Mouse (Mus musculus) limb, embryonic 10.5 days (tissue): Measurements from ENCODE around the gene Cabp1. TPM values are rescaled to one million over a fixed set of nuclear protein-coding genes. Genes with fewer than 3 reads are reported as not detected.

Experiments used
- DNase-seq: peaks from one replicate; pipeline ENCODE4 v3.0.0-alpha.2; 2017; ENCODE audit warnings: low spot score
- H3K27ac ChIP-seq: fragments of 300-500 bp; sonication (generic); 2 replicates; pipeline ENCODE4 v1.5.1; 2016; ENCODE audit warnings: mild to moderate bottlenecking
- H3K27me3 ChIP-seq: fragments of 300-500 bp; sonication (generic); 2 replicates; pipeline ENCODE4 v1.6.1; 2016; ENCODE audit warnings: low read depth, mild to moderate bottlenecking; ENCODE audit not compliant: poor library complexity, severe bottlenecking
- H3K36me3 ChIP-seq: fragments of 300-500 bp; sonication (generic); 2 replicates; pipeline ENCODE4 v1.6.1; 2016; ENCODE audit warnings: mild to moderate bottlenecking, moderate library complexity
- H3K4me1 ChIP-seq: fragments of 300-500 bp; sonication (generic); 2 replicates; pipeline ENCODE4 v1.6.1; 2016
- H3K4me3 ChIP-seq: fragments of 300-500 bp; sonication (generic); 2 replicates; pipeline ENCODE4 v1.5.1; 2016; ENCODE audit warnings: mild to moderate bottlenecking, moderate library complexity
- H3K9me3 ChIP-seq: fragments of 300-500 bp; sonication (generic); replicated peaks from 2 replicates; pipeline ENCODE4 v1.6.1; 2016; ENCODE audit warnings: mild to moderate bottlenecking
- WGBS: fragments of 180-500 bp; shearing (Covaris S2); methylation state at CpG from one replicate; pipeline ENCODE4 v1.1.7; 2016; 5-methylcytosine and 5-hydroxymethylcytosine counted together
- polyA plus RNA-seq: library from polyadenylated mRNA; unstranded; fragments of >200 nt; fragmentation: Nextera tagmentation; extraction: Ambion mirVana; gene quantifications from 2 replicates; pipeline ENCODE4 v1.2.1, GENCODE M21; 2016

Gene Cabp1
- polyA plus RNA-seq, 1 experiment from 2014 or later: 1.9 TPM

DNA sequence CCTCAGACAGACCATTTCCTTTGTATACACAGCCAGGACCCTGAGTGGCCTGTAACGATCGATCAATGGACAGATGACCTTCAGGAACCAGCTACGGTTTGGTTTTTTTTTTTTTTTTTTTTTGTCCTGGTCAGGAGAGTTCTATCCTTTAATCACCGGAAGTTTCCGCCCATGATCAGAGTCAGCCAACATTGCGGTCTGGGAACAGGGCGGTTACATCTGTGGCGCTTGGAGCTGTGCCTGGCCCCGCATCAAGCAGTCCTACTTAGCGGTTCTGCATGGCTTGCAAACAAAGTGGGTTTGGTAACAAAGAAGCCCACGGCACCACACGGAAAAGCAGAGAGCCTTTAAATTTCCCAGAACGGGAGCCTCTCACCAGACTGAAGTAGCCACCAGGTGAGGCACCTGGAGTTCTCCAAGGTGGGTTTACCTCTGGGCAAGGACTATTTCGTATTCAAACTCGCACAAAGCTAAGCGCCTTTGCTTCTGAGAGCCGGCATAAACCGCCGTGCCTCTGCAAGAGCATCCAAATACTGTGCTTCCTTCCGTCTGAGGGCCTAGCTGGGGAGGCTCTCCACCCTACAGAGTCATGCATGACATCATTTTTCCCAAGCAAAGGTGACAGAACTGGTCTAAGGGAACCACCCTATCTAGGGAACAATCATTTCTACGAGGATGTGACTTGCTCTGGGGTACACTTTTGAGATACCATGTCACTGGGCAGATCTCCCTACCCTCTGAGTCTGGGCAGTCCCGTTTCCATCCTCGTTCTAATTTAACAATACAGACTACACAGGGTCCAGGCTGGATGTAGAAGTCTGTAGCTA lies 9.8 kb upstream of the Cabp1 start:
- Histone ChIP-seq H3K4me1 (peaks cover 24% of the 10 kb centered on the region), H3K36me3 (no peaks in the 10 kb centered on the region), H3K4me3 (peak overlapping the region; percentile 49), H3K27me3 (peaks cover 26% of the 10 kb centered on the region), H3K9me3 (no peaks in the 10 kb centered on the region), H3K27ac (peak overlapping the region; percentile 85)
- peak; percentile 50 for DNase-seq
- 17% methylated on average over 23 of the region's 23 CpGs for WGBS

- WGBS: 5% methylated on average over 12 of the region's 12 CpGs
- H3K4me1 ChIP-seq: peaks cover 53% of the 10 kb centered on the region
- H3K4me3 ChIP-seq: peak overlapping the region; percentile 80
- H3K36me3 ChIP-seq: no peaks in the 10 kb centered on the region
- peaks cover 66% of the 10 kb centered on the region for H3K27me3 ChIP-seq
- H3K9me3 ChIP-seq: no peaks in the 10 kb centered on the region
- peak overlapping the region; percentile 75; the same call in 1 of the 2 replicates for H3K27ac ChIP-seq
- DNase-seq: no peak
Measured at GRCm38 (mm10) chr5:115194626-115195221, 543 bp upstream of the Cabp1 start.

- peak; percentile 64 for DNase-seq
- H3K36me3 ChIP-seq: no peaks in the 10 kb centered on the region
- H3K27ac ChIP-seq: peak overlapping the region; percentile 75
- under 1% methylated on average over 34 of the region's 34 CpGs for WGBS
- H3K27me3 ChIP-seq: peaks cover 69% of the 10 kb centered on the region
- H3K4me3 ChIP-seq: peak overlapping the region; percentile 80
- H3K4me1 ChIP-seq: peaks cover 55% of the 10 kb centered on the region
- H3K9me3 ChIP-seq: no peaks in the 10 kb centered on the region
Measured at GRCm38 (mm10) chr5:115193226-115193625, 955 bp downstream of the Cabp1 start.

DNA sequence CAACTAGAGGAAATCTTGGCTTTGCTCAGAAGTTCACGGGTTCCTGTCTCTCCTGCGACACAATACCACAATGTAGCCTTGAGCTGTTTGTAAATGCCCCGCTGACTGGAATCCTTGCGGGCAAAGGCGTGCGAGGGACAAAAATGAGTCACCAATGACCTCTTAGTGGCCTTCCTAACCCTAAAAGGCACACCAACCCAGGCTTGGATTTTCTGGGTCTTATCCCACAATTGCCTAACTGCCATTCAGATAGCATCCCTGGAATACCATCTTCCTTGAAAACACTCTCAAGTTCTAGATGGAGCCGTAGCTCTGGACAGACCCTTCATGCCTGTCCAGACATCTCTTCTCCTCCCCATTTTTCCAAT lies 1.4 kb downstream of the Cabp1 start:
- no peaks in the 10 kb centered on the region for H3K36me3 ChIP-seq
- 12% methylated on average over 7 of the region's 7 CpGs for WGBS
- DNase-seq: no peak

DNA sequence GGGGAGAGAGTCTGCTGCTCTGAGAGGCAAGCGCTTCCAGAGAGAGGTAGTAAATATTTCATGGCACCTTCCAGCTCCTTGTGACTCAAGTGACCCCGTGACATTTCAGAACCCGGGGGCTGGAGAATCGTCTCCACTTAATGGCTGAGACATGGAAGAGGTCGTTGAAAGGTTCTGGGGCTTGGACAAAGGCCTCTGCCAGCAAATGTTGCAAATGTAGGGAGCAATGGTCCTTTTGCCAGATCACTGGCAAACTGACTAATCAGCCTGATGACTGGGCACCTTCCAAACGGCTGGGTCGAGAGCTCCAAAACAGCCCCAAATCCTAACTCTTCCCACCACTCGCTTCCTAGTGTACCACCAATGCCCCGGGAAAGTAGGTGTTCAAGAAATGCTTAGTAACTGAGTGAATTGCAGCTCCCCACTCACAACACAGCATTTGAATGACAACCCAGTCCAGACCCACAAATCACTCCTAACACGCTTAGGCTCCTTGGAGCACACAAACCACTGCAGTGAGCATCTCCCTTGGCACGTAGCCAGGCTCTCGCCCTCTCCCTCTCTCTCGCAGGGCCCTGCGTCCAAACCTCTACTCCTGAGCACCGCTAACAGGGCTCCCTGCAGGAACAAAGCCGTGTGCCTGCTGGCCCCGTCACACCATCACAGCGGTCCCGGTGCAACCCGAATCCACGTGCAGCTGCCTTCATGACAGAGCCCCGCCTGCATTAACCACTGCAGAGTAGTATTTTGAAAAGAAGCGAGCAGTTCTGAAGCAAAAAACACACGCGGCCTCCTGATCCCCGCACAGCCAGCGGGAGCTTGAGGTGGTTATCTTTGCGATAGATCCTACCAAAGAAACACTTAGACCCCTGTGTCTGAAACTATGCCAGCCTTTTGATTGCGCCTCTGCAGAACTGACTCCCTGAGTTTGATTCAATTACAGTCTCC lies 2.0 kb downstream of the Cabp1 start:
- H3K4me3 ChIP-seq: peak overlapping the region; percentile 80

More for the DNA sequence above, 1.4 kb downstream of the Cabp1 start:
- Histone ChIP-seq H3K27ac (no peak overlapping the region), H3K4me3 (peak overlapping the region; percentile 80), H3K9me3 (no peaks in the 10 kb centered on the region), H3K27me3 (peaks cover 69% of the 10 kb centered on the region), H3K4me1 (peaks cover 57% of the 10 kb centered on the region)

DNA sequence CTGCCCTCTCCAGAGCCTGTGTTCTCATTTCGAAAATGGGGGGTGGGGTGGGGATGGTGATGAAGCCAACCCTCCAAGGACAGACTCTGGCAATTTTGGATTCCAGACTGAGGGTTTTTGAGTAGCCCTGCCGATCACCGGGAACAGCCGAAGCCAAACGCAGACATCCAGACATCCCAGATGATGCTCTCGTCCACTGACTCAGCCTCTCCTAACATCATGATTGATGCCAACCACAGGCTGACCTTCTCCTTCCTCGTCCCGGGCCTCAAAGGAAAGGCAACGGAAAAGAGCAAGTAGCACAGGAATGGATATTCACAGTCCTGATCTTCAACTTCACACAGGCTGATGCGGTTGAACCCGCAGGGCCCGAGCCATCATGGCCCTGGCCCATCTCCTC lies 4.1 kb downstream of the Cabp1 start:
- 57% methylated on average over 12 of the region's 12 CpGs for WGBS
- peaks cover 84% of the 10 kb centered on the region for H3K4me1 ChIP-seq
- no peak for DNase-seq

More for the DNA sequence above, 2.0 kb downstream of the Cabp1 start:
- no peaks in the 10 kb centered on the region for H3K9me3 ChIP-seq
- H3K27ac ChIP-seq: peak overlapping the region; percentile 28; the same call in 1 of the 2 replicates
- DNase-seq: peak; percentile 55
- H3K36me3 ChIP-seq: no peaks in the 10 kb centered on the region
- WGBS: 7% methylated on average over 29 of the region's 29 CpGs
- peaks cover 69% of the 10 kb centered on the region for H3K27me3 ChIP-seq
- peaks cover 64% of the 10 kb centered on the region for H3K4me1 ChIP-seq

DNA sequence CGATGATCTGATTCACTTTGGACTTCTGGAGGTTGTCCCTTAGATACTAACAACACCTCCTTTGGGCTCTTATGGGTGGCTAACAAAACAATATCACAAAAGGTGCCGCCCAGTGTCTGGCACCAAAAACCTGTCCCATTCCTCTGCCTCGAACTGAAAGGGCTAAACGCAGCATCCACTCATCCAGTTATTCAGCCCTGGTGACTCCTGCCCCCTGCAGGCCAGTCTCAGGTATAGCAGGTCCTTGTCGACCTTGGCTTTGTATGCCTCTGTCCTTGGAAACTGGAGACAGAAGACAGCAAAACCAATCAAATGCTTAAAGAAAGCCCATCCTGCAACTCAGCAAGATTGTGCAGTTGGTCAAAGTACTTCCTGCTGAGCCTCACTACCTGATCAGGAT lies 5.4 kb downstream of the Cabp1 start:
- H3K4me3 ChIP-seq: no peak overlapping the region
- H3K27ac ChIP-seq: no peak overlapping the region
- H3K27me3 ChIP-seq: peaks cover 60% of the 10 kb centered on the region
- DNase-seq: no peak
- no peaks in the 10 kb centered on the region for H3K9me3 ChIP-seq
- H3K4me1 ChIP-seq: peaks cover 83% of the 10 kb centered on the region
- WGBS: 56% methylated on average over 5 of the region's 5 CpGs
- no peaks in the 10 kb centered on the region for H3K36me3 ChIP-seq

More for the DNA sequence above, 4.1 kb downstream of the Cabp1 start:
- Histone ChIP-seq H3K27ac (no peak overlapping the region), H3K9me3 (no peaks in the 10 kb centered on the region), H3K36me3 (no peaks in the 10 kb centered on the region), H3K4me3 (no peak overlapping the region), H3K27me3 (peaks cover 73% of the 10 kb centered on the region)

DNA sequence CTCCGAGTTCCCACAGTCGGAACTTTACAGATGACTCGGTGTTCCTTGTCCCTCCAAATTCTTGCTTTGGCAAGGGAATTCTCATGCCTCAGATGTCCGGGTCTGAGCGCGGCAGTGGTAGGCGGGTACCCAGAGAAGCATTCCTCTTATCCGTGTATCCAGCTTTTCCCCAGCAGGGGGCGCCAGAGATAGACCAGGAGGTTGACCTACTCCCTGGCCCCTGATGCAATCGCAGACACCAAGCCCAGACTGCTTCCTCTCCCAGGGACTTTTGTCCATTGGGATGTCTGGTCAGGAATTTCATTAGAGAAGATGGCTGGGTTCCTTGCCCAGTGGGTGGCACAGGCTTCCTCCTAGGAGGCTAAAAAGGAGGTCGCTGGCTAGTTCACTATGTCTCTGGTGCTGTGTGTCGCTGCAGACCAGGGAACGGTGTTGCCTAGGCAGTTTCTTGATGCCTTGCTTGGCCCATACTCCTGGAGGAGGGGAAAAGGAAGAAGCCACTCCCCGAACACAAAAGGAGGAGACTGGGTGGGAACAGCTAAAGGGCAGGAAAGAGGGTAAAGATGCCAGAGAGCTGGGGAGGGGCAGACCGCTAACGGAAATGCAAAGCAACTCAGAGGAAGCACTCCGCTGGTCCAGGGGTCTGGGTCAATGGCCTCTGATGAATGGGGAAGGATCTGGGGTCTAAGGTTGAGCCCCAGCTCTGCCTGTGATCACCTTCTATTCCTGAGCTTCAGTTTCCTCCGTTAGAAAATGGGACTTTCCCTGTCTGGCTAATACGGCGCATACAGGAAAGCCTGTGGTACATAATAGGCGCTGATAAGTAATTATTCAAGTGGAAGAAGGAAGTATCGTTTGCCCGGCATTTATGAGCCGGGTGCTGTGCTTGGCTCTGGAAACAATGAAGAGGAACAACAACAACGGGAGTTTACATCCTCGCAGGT lies 6.7 kb downstream of the Cabp1 start:
- Histone ChIP-seq H3K27me3 (peaks cover 47% of the 10 kb centered on the region), H3K4me3 (peak overlapping the region; percentile 36)
- 18% methylated on average over 26 of the region's 26 CpGs for WGBS

GRCm38 (mm10) chr5:115186371-115187073 lies 7.7 kb downstream of the Cabp1 start:
- Histone ChIP-seq H3K4me1 (peaks cover 68% of the 10 kb centered on the region), H3K36me3 (no peaks in the 10 kb centered on the region), H3K27ac (0 out of 2 replicates have a peak overlapping the region, but pooled peaks have one; percentile 5), H3K27me3 (peaks cover 37% of the 10 kb centered on the region), H3K9me3 (no peaks in the 10 kb centered on the region), H3K4me3 (peak overlapping the region; percentile 36)
- WGBS: 49% methylated on average over 17 of the region's 17 CpGs
- DNase-seq: no peak

More for the DNA sequence above, 6.7 kb downstream of the Cabp1 start:
- DNase-seq: peak; percentile 98
- Histone ChIP-seq H3K27ac (peak overlapping the region; percentile 66), H3K9me3 (no peaks in the 10 kb centered on the region), H3K36me3 (no peaks in the 10 kb centered on the region), H3K4me1 (peaks cover 72% of the 10 kb centered on the region)

- no peak for DNase-seq
- Histone ChIP-seq H3K9me3 (no peaks in the 10 kb centered on the region), H3K36me3 (no peaks in the 10 kb centered on the region), H3K4me3 (0 out of 2 replicates have a peak overlapping the region, but pooled peaks have one; percentile 16), H3K4me1 (peaks cover 60% of the 10 kb centered on the region), H3K27ac (no peak overlapping the region), H3K27me3 (peaks cover 19% of the 10 kb centered on the region)
- WGBS: 29% methylated on average over 15 of the region's 15 CpGs
Measured at GRCm38 (mm10) chr5:115184726-115185125, 9.5 kb downstream of the Cabp1 start.

- peaks cover 16% of the 10 kb centered on the region for H3K27me3 ChIP-seq
- peaks cover 60% of the 10 kb centered on the region for H3K4me1 ChIP-seq
Measured at GRCm38 (mm10) chr5:115183482-115183881, 10.7 kb downstream of the Cabp1 start.

More at GRCm38 (mm10) chr5:115183482-115183881, 10.7 kb downstream of the Cabp1 start:
- Histone ChIP-seq H3K4me3 (no peak overlapping the region), H3K27ac (no peak overlapping the region), H3K9me3 (no peaks in the 10 kb centered on the region), H3K36me3 (no peaks in the 10 kb centered on the region)
- 83% methylated on average over 10 of the region's 10 CpGs for WGBS
- DNase-seq: no peak
